Mouse (Mus musculus): ENCODE data around the gene Znrd1as.

Znrd1as gene

DNA sequence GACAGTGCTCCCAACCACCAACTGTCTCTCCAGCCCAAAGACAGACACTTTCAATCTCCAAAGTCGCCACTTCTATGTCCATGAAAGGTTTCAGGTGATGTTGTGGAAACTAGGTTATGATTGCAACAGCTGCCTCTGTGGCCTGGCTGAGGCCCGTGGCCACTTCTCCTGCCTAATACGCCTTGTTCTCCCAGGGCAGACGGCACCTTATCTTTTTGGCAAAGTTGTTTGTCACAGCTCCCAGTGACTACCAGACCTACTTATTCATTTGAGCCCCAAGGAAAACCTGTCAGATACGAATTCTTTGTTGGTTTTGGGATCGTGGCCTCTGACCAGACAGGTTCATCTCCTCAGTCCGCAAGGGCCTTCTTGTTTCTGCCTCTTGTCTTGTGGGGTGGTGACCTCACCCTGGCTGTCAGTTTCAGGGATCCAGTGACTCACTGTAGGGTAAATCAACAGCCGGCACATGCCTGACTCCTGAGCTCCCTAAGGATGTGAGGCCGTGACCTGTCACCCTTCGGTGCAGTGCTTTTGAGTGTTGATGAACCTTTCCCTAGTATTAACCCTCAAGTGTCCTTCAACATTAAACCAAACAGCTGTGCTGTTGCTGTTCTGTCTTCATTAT, 30.8 kb upstream of the Znrd1as start:
- TF ChIP-seq CTCF (conservative IDR thresholded peaks at IDR 0.05; ENCODE audit: low read length) (no peak), POU5F1 (IDR thresholded peaks at IDR 0.05; ENCODE audit: borderline replicate concordance, low read length) (no peak), NANOG (IDR thresholded peaks at IDR 0.05; ENCODE audit: borderline replicate concordance, low read length) (no peak)
- no peaks in the 10 kb centered on the region for H3K27me3 ChIP-seq (ENCODE audit: insufficient read depth, low read length)
- H3K9me3 ChIP-seq (ENCODE audit: low read length), result no peaks in the 10 kb centered on the region
- H3K4me1 ChIP-seq (replicated peaks; ENCODE audit: low read depth, low read length), result peaks cover 40% of the 10 kb centered on the region
- H3K4me3 ChIP-seq (replicated peaks; ENCODE audit: low read length), result no peak overlapping the region
- H3K36me3 ChIP-seq (ENCODE audit: insufficient read depth, low read length), result no peaks in the 10 kb centered on the region

DNA sequence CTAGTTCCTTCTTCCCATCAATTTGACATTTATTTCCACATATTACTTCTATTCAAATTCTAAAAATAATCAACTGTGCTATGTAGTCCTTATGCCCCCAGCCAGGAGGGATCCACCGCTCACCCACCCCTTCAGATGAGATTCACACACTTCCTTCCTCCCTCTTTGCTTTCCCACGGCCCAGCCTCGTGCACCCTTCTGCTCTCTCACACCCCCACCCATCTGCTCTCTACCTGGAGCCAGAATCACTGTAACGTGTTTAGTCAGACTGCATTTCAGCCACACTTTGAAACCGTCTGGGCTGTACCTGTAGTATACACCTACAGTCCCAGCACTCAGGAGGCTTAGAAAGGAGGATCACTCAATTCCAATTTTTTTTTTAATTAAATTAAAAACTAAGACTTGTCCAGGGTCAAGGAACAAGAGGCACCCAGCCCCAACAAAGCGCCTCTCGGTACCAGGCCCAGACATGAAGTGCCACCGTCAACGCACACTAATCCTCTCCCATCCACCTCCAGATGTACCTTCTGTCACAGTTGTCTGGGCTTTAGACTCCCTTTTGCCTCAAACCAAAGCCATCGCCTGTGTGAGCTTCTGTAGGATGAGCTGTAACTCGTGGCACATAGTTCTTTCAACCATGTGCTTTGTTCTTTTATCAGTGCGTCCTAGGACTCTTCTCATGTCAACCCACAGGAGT, 29.0 kb upstream of the Znrd1as start:
- H3K4me3 ChIP-seq (replicated peaks; ENCODE audit: low read length), result no peak overlapping the region; the same call in 1 of the 2 replicates
- peaks cover 28% of the 10 kb centered on the region for H3K4me1 ChIP-seq (replicated peaks; ENCODE audit: low read depth, low read length)
- H3K27me3 ChIP-seq (ENCODE audit: insufficient read depth, low read length), result no peaks in the 10 kb centered on the region
- TF ChIP-seq NANOG (IDR thresholded peaks at IDR 0.05; ENCODE audit: borderline replicate concordance, low read length) (no peak), POU5F1 (IDR thresholded peaks at IDR 0.05; ENCODE audit: borderline replicate concordance, low read length) (no peak), CTCF (conservative IDR thresholded peaks at IDR 0.05; ENCODE audit: low read length) (no peak)
- H3K9me3 ChIP-seq (ENCODE audit: low read length), result no peaks in the 10 kb centered on the region
- H3K36me3 ChIP-seq (ENCODE audit: insufficient read depth, low read length), result no peaks in the 10 kb centered on the region

DNA sequence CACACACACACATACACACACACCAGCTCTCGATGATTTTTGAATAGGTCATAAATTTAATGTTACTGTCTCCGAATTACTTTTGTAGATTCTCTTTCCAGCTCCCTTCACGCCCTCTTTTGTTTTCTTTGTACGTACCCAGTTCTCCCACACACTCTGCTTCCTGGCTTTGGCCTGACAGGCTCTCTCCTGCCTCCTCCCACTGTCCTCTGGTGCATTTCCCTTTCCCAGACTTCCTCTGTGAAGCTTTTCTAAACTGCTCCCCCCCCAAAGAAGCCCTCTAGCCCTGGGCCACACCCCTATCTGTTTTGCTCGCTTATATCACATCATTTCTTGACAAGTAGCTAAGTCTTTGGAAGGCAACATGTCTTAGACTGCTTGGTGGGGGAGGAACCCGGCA, 28.2 kb upstream of the Znrd1as start:
- Histone ChIP-seq H3K4me1 (replicated peaks; ENCODE audit: low read depth, low read length) (peaks cover 27% of the 10 kb centered on the region), H3K36me3 (ENCODE audit: insufficient read depth, low read length) (no peaks in the 10 kb centered on the region), H3K4me3 (replicated peaks; ENCODE audit: low read length) (no peak overlapping the region), H3K9me3 (ENCODE audit: low read length) (no peaks in the 10 kb centered on the region), H3K27me3 (ENCODE audit: insufficient read depth, low read length) (no peaks in the 10 kb centered on the region)
- no peak for TF ChIP-seq POU5F1 (IDR thresholded peaks at IDR 0.05; ENCODE audit: borderline replicate concordance, low read length)
- TF ChIP-seq NANOG (IDR thresholded peaks at IDR 0.05; ENCODE audit: borderline replicate concordance, low read length), result no peak
- no peak for TF ChIP-seq CTCF (conservative IDR thresholded peaks at IDR 0.05; ENCODE audit: low read length)

DNA sequence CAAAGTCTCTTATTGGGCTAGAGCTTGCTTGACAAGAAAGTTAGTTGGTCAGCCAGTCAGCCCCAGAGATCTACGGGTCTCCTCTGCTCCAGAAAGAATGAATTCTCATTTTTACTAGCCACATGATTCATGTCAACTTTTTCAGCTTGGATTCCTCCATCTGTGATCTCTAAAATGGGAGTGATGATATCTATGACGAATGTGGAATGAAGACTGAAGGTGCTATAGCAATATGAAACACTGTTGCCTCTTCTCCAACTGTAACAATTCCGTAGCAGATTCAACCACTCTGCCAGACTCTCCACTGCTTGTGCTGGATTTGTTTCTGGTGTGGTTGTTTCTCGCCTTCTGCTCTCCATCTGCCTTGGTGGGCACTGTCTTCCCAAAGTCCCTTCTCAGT, 27.3 kb upstream of the Znrd1as start:
- Histone ChIP-seq H3K4me1 (replicated peaks; ENCODE audit: low read depth, low read length) (peaks cover 27% of the 10 kb centered on the region), H3K4me3 (replicated peaks; ENCODE audit: low read length) (no peak overlapping the region), H3K27me3 (ENCODE audit: insufficient read depth, low read length) (peaks cover 2% of the 10 kb centered on the region; the same call in 1 of the 2 replicates), H3K9me3 (ENCODE audit: low read length) (no peaks in the 10 kb centered on the region), H3K36me3 (ENCODE audit: insufficient read depth, low read length) (no peaks in the 10 kb centered on the region)
- no peak for TF ChIP-seq CTCF (conservative IDR thresholded peaks at IDR 0.05; ENCODE audit: low read length)
- TF ChIP-seq NANOG (IDR thresholded peaks at IDR 0.05; ENCODE audit: borderline replicate concordance, low read length), result no peak
- no peak for TF ChIP-seq POU5F1 (IDR thresholded peaks at IDR 0.05; ENCODE audit: borderline replicate concordance, low read length)

DNA sequence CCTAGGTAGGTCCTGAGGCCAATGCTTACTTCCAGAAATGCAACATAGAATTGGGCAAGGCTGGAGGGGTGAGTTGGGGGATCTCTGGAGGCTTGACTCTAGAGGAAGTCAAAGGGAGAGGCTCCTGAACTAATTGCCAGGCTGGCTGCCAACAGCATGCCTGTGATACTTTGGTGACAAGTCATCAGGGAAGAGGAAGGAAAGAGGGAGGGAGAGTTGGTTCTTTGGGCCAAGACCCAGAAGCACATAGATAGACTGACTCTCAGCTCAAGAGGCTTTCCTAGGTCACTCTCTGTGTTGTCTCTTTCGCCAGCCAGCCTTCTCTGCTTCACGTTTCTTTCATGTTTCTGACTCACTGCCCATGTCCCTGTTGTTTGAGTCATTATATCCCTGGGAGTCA, 26.6 kb upstream of the Znrd1as start:
- no peak overlapping the region for H3K4me3 ChIP-seq (replicated peaks; ENCODE audit: low read length)
- TF ChIP-seq NANOG (IDR thresholded peaks at IDR 0.05; ENCODE audit: borderline replicate concordance, low read length) (no peak), POU5F1 (IDR thresholded peaks at IDR 0.05; ENCODE audit: borderline replicate concordance, low read length) (no peak), CTCF (conservative IDR thresholded peaks at IDR 0.05; ENCODE audit: low read length) (no peak)

DNA sequence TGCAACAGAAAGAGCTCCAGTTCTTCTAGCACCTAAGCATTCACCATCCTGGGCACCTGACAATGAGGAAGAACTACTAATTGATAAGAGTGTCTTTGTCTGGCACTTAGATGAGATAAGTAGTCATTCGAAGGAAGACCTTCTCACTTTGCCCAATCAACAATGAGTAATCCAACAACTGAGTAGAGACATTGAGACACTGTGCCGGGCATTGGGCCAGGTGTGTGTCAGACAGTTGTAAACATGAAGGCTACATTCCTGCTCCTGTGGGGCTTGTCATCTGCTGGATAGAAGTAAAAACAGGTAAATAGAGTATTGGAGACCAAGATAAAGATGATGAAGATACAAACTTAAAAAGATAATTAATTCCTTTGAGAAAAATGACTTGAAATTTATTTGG, 20.3 kb upstream of the Znrd1as start:
- Histone ChIP-seq H3K4me1 (replicated peaks; ENCODE audit: low read depth, low read length) (peaks cover 17% of the 10 kb centered on the region), H3K27me3 (ENCODE audit: insufficient read depth, low read length) (peaks cover 40% of the 10 kb centered on the region), H3K36me3 (ENCODE audit: insufficient read depth, low read length) (no peaks in the 10 kb centered on the region), H3K4me3 (replicated peaks; ENCODE audit: low read length) (no peak overlapping the region), H3K9me3 (ENCODE audit: low read length) (no peaks in the 10 kb centered on the region)
- TF ChIP-seq NANOG (IDR thresholded peaks at IDR 0.05; ENCODE audit: borderline replicate concordance, low read length), result no peak
- no peak for TF ChIP-seq CTCF (conservative IDR thresholded peaks at IDR 0.05; ENCODE audit: low read length)
- no peak for TF ChIP-seq POU5F1 (IDR thresholded peaks at IDR 0.05; ENCODE audit: borderline replicate concordance, low read length)

More for the DNA sequence above, 26.6 kb upstream of the Znrd1as start:
- Histone ChIP-seq H3K4me1 (replicated peaks; ENCODE audit: low read depth, low read length) (peaks cover 27% of the 10 kb centered on the region), H3K36me3 (ENCODE audit: insufficient read depth, low read length) (no peaks in the 10 kb centered on the region), H3K9me3 (ENCODE audit: low read length) (no peaks in the 10 kb centered on the region), H3K27me3 (ENCODE audit: insufficient read depth, low read length) (peaks cover 8% of the 10 kb centered on the region)

DNA sequence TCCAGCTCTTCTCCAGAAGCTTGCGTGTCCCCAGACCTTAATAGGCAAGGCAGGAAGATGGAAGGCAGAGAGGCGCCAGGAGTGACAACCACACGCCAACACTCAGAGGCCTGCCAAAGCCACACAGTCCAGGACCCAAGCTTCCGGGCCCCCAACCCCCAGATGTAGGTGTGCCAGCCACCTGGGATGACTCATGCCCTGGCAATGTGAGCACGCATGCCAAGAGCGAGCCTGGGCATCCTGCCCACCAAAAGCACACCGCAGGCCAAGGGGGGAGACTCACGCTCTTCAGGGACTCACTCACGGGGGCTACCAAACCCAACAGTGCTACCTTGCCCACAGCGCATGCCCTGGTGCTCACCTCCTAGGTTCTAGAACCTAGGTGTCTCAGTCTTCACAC, 16.0 kb upstream of the Znrd1as start:
- Histone ChIP-seq H3K4me1 (replicated peaks; ENCODE audit: low read depth, low read length) (peaks cover 50% of the 10 kb centered on the region), H3K9me3 (ENCODE audit: low read length) (no peaks in the 10 kb centered on the region), H3K4me3 (replicated peaks; ENCODE audit: low read length) (peak overlapping the region; percentile 77), H3K36me3 (ENCODE audit: insufficient read depth, low read length) (0 out of 2 replicates have a peak, but pooled peaks cover 4% of the 10 kb centered on the region), H3K27me3 (ENCODE audit: insufficient read depth, low read length) (peaks cover 63% of the 10 kb centered on the region)
- no peak for TF ChIP-seq POU5F1 (IDR thresholded peaks at IDR 0.05; ENCODE audit: borderline replicate concordance, low read length)
- TF ChIP-seq NANOG (IDR thresholded peaks at IDR 0.05; ENCODE audit: borderline replicate concordance, low read length), result no peak
- TF ChIP-seq CTCF (conservative IDR thresholded peaks at IDR 0.05; ENCODE audit: low read length), result no peak

DNA sequence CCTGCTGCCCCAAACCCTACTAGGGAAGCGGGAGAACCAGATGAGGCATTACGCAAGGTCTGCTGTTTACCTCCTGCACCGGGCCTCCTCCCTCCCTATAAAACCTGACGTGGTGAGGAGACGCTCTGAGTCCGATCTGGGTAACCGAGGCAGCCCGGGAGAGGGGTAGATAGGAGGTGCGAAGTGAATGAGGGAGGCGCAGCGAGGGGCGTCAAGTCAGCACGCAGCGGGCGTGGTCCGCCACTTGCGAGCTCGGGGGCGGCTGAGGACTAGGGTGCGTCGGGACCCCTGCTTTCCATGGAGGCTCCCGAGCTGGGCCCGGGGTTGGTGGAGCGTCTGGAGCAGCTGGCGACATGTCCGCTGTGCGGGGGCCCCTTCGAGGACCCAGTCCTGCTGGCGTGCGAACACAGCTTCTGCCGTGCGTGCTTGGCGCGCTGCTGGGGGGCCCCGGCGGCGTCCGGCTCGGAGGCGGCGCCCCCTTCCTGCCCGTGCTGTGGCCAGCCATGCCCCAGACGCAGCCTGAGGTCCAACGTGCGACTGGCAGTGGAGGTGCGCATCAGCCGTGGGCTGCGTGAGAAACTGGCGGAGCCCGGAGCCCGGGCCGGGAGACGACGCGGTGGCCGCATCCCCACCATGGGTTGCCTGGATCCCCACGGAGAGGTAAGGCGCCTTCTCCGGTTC, 15.5 kb upstream of the Znrd1as start, which contains the start of gene Rnf39:
Gene Rnf39 (plus strand): TSS at position 128 of the 681 bp plus-strand sequence.
- H3K4me1 ChIP-seq (replicated peaks; ENCODE audit: low read depth, low read length), result peaks cover 50% of the 10 kb centered on the region
- no peak for TF ChIP-seq POU5F1 (IDR thresholded peaks at IDR 0.05; ENCODE audit: borderline replicate concordance, low read length)
- H3K36me3 ChIP-seq (ENCODE audit: insufficient read depth, low read length), result 0 out of 2 replicates have a peak, but pooled peaks cover 4% of the 10 kb centered on the region
- peaks cover 65% of the 10 kb centered on the region for H3K27me3 ChIP-seq (ENCODE audit: insufficient read depth, low read length)
- H3K4me3 ChIP-seq (replicated peaks; ENCODE audit: low read length), result peak within 1 kb of the TSS; percentile 77
- H3K9me3 ChIP-seq (ENCODE audit: low read length), result no peaks in the 10 kb centered on the region

All from E14TG2a.4 (cell line).